Mouse (Mus musculus): ENCODE results near the gene Ech1.
A peak's percentile ranks its signal among the peaks of the same experiment; 100 is the strongest.

GRCm38 (mm10) chr7:28822556-28822955, 2.5 kb upstream of the Ech1 start:
- no peak for TF ChIP-seq POLR2AphosphoS2 (IDR thresholded peaks at IDR 0.05; ENCODE audit: low read length)
- peak in 1 of 2 experiments; percentile 53; a peak in 1 of 4 replicates for TF ChIP-seq POLR2A (IDR thresholded peaks at IDR 0.05; ENCODE audit: control insufficient read depth in 1 of 2, insufficient read depth in 1 of 2, low read depth in 1 of 2, low read length in 2 of 2, poor library complexity in 1 of 2)
- no peak for TF ChIP-seq POLR2AphosphoS5 (IDR thresholded peaks at IDR 0.05; ENCODE audit: borderline replicate concordance, low read depth, low read length)
